9 mouse cellular contexts compared by ENCODE assay signal in genomic region chr11:36264776-36265466, GRCm38 (mm10).
DNase-seq lines count a peak whose midpoint lies in the region; ATAC-seq lines count a peak whose summit lies in the region.
"Had no signal": no experiment of that assay in that cellular context is flagged by ENCODE, and none has a peak within 500 bp of the region (broad histone marks: within the 10 kb centered on the region; RNA-seq: fewer than 3 reads in every experiment).

No protein-coding gene starts in this region.

- no peaks in the 10 kb centered on the region for H3K27me3 ChIP-seq in stomach, embryonic 16.5 days (ENCODE audit: control insufficient read depth, insufficient read depth, low read length)

- peak overlapping the region; percentile 34; the same call in 1 of the 2 replicates for H3K27ac ChIP-seq in stomach, embryonic 16.5 days (ENCODE audit: low read length)
- H3K27ac ChIP-seq: liver, embryonic 14.5 days had no signal

- WGBS in stomach, embryonic 16.5 days = 66% methylated on average over 17 of the region's 17 CpGs

- DNase-seq in ovary, adult 18-20 months (ENCODE audit: low spot score) = peak; percentile 15
- DNase-seq in ovary, postnatal 10 days (ENCODE audit: low spot score) = no peak
- DNase-seq in cerebellum, postnatal 10 days = peak; percentile 67 to 70
- DNase-seq in kidney, postnatal 10 days = peak; percentile 53
- no peak for DNase-seq in retina, postnatal 1 day

- H3K36me3 ChIP-seq in stomach, embryonic 16.5 days (ENCODE audit: control insufficient read depth, insufficient read depth, low read length) = no peaks in the 10 kb centered on the region

- H3K4me3 ChIP-seq in stomach, embryonic 16.5 days (replicated peaks; ENCODE audit: low read length) = no peak overlapping the region

- no peaks in the 10 kb centered on the region for H3K9me3 ChIP-seq in stomach, embryonic 16.5 days (replicated peaks; ENCODE audit: control insufficient read depth, low read length)

- no peak overlapping the region for H3K9ac ChIP-seq in stomach, embryonic 16.5 days (ENCODE audit: low read length)
- H3K9ac ChIP-seq: liver, embryonic 14.5 days had no signal

- ATAC-seq in stomach, embryonic 16.5 days (ENCODE audit: insufficient read depth, low FRiP score) = no peak
- no peak for ATAC-seq in CD4-positive, CD25-positive, alpha-beta regulatory T cell, adult 4 months
- no peak for ATAC-seq in megakaryocyte-erythroid progenitor cell, adult 5-6 weeks (replicated peaks; ENCODE audit: low FRiP score, low TSS enrichment, poor library complexity, severe bottlenecking)

- H3K4me1 ChIP-seq in stomach, embryonic 16.5 days (ENCODE audit: control insufficient read depth, insufficient read depth, low read length) = no peaks in the 10 kb centered on the region

- no peak overlapping the region for H3K4me2 ChIP-seq in stomach, embryonic 16.5 days (ENCODE audit: low read depth, low read length)

Comparison
In these comparisons a context has a peak if more than half of its experiments do, and no peak if none do; other contexts are left out.
1. DNase-seq: peak in ovary, adult 18-20 months (single experiment), cerebellum, postnatal 10 days (2 of 2) and kidney, postnatal 10 days (single experiment); none in ovary, postnatal 10 days (single experiment) and retina, postnatal 1 day (single experiment).